Mouse (Mus musculus) cerebellum, postnatal 4 days (tissue): ENCODE measurements around the gene Rerg.
A peak's percentile ranks its signal among the peaks of the same experiment; 100 is the strongest.

Source experiments
- DNase-seq, 2 experiments: peaks; one replicate each; pipeline ENCODE4 v3.0.0; 2022; ENCODE audit warnings: low spot score in 2 of 2, mixed read lengths in 1 of 2

The Rerg gene

GRCm38 (mm10) chr6:137163061-137163460 lies 7.2 kb downstream of the Rerg start:
- DNase-seq, result no peak

- DNase-seq, result no peak
Observed at GRCm38 (mm10) chr6:137162481-137162880, 7.8 kb downstream of the Rerg start.

DNA sequence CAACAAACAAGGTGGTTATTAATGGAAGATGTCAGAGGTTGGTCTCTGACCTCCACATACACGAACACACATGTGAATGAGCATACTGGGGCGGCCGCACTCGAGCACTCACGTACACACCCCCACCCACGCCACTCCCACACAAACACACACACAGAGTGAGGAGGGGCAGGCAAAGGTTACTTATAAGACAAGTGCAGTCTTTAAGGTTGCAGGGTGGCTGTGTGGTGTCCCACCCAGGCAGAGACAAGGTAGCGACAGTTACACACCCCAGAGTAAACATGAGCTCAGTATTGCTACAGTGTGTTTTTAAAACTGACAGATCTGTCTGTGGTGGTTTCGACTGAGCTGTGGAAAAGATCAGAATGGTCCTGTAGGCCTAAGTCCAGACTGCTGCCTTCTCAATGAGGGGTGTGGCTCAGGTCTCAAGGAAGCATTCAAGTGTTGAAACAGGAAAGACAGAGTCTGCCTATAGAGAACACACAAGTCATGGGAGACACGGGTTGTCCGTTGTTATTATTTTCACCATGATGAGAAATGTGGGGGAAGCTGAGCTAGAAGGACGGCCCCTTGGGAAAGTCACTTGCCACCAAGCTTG lies 8.7 kb downstream of the Rerg start:
- DNase-seq, result no peak

DNA sequence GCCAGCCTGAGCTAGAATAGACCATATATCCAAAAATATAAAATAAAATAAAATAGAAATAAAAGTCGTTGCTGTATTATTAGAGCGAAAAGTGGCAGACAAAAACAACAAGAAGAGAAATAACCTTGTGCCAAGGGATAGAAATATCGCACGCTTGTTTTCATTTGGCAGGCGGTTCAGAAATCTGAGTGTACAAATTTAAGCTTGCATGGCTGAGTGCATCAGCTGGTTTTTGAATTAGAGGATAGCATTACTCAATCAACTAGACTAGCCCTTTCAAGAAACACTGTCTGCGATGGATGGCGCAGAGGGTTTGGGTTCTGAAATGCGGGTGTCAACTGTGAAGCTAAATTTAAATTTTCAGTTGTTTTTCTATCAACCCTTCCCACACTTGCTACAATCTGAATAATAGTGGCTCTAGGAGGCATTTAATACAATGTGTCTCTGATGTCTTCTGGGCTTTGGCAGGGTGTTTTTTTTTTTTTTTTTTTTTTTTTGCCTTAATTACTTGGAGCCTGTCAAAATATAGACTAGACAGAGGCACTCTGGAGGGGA lies 10.8 kb downstream of the Rerg start:
- DNase-seq, result no peak

DNA sequence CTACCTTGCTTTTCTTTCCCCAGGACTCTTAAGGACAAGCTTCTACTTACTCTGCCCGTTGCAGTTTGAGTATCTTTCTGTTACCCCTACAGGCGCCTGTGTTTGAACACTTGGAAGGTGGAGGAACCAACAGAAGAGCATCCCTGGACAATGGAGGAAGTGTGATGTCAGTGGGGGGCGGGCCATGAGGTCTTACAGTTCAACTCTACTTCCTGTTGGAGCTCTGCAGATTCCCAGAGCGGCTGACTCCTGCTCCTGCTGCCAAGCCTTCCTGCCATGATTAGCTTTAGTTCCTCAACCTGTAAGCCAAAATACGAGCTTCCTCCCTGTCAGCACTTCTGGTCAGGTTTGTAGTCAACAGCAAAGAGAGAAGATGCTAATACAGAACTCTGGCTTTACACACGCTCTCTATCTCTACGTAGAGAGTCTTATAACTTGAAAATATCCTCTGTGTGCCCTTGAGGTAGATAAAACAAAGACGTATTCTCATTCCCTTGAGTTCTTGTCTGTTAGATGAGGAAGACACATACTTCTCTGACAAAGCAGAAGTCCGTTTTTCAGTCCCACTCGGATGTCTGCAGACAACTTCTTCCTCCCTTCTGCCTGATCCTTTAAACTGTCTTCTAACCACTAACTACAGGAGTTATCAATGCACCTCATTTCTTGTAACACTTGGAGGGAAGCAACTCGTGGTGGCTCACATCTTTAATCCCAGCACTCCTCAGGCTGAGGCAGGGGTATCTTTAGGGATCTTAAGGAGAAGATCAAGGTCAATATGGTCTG lies 13.7 kb downstream of the Rerg start:
- no peak for DNase-seq

- no peak for DNase-seq
Observed at GRCm38 (mm10) chr6:137155196-137156137, 14.8 kb downstream of the Rerg start.

DNA sequence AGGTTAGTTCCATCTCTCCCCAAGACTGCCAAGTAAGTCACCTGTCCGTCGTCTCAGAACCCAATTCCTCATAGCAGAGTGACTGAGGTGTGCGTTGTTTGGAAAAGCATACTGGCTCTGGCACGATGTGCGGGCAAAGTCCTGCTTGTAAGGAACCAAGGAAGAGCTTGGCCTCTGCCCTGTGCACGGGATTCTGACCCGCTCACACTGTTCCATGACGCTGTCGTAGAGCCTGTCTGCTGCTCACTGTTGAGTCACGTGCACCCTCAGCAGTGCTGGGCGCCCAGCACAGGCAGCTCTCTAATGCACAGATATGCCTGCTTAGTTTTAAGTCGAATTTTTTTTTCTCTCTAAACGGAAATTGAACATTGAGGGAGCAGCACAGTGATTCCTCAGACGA lies 17.3 kb downstream of the Rerg start:
- no peak for DNase-seq

DNA sequence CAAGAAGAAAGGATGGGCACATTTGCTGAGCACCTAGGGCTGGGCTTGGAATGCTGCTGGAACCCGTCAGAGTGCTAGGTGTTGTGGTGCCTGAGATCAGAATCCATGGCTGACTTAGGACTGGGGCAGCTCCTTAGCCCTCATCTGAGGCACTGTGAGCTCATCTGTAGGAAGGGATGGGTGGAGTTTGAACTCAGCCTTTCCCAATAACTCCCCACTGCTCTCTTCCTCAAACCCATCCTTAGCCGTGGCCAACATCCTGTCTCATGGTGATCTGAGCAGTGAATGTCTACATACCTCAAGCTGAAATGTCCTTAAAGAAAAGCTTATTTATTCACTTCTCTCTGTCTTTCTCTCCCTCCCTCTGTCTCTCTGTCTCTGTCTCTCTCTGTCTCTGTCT lies 19.3 kb downstream of the Rerg start:
- DNase-seq, result no peak

GRCm38 (mm10) chr6:137149833-137150232 lies 20.5 kb downstream of the Rerg start:
- DNase-seq, result no peak

DNA sequence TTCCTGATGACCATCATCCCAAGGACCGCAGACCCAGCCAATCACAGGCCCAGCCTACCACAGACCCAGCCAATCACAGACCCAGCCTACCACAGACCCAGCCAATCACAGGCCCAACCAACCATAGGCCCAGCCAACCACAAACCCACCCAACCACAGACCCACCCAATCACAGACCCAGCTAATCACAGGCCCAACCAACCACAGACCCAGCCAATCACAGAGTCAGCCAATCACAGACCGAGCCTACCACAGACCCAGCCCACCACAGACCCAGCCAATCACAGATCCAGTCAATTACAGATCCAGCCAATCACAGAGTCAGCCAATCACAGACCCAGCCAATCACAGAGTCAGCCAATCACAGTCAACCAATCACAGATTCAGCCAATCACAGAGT lies 23.4 kb downstream of the Rerg start:
- DNase-seq, result peak in 1 of 2 experiments; percentile 6

- DNase-seq, result peak in 1 of 2 experiments; percentile 2
Observed at GRCm38 (mm10) chr6:137145611-137146010, 24.7 kb downstream of the Rerg start.

DNA sequence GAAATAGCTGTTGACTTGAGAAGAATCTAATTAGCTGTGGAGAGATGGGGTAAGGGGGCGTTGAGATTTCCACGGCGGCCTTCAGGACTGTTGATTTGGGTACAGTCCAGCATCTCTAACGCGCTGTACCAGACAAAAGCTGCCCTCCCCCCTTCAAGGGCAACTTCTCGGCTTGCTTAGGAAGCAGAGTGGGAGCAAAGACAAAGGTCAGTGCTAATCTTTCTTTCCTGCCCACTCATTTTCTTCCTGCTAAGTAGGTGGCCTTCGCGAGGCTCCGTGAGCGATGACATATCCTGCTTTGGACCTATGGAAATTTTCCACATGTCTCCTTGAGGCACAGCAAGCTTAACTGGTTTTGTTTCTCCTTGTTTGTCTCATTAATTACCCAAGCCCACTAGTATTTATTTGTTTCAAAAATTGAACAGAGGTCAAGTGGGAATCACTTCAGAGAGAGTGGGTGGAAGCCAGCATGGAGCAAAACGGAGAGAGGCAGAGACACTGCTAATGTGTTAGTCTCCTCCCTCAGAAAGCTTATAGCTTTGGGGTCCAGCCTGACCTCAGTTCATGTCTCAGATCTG lies 25.2 kb downstream of the Rerg start:
- DNase-seq, result peak in 1 of 2 experiments; percentile 1

DNA sequence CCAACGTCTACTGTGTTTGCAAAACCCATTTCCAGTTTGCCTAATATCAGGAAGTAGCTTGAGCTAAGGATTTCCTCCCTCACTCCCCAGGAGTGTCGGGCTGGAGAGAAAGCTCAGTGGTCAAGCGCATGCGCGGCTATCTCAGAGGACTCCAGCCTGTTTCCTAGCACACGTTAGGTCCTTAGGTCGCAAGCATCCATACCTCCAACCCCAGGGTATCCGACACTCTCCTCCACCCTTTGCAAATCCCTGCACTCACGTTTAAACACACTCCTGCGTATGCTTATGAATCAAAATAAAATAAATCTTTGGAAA lies 25.8 kb downstream of the Rerg start:
- peak in 1 of 2 experiments; percentile 14 for DNase-seq

GRCm38 (mm10) chr6:137143818-137144525 lies 26.3 kb downstream of the Rerg start:
- DNase-seq, result peak in 1 of 2 experiments; percentile 9

GRCm38 (mm10) chr6:137142796-137143195 lies 27.5 kb downstream of the Rerg start:
- no peak for DNase-seq

GRCm38 (mm10) chr6:137141247-137141820 lies 29.0 kb downstream of the Rerg start:
- DNase-seq, result no peak

DNA sequence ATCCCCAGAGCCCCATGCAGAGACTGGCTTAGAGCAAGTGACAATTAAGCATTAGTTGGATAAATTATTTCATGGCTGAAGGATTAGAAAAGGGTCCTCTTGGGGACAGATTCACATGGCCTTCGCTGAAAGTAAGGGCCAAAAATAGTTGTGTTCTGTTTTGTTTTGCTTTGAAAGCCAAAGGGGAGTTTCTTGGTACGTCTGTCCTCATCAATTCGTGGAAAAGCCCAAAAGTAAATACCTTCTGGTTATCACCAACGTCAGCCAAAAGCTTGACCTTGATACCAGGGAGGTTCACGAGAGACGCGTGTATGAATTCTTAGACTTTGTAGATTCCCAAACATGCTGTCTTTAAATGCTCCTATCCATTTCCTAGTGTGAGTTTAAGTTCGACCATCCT lies 31.5 kb downstream of the Rerg start:
- peak in 1 of 2 experiments; percentile 7 for DNase-seq

- no peak for DNase-seq
Observed at GRCm38 (mm10) chr6:137138391-137138790, 31.9 kb downstream of the Rerg start.

DNA sequence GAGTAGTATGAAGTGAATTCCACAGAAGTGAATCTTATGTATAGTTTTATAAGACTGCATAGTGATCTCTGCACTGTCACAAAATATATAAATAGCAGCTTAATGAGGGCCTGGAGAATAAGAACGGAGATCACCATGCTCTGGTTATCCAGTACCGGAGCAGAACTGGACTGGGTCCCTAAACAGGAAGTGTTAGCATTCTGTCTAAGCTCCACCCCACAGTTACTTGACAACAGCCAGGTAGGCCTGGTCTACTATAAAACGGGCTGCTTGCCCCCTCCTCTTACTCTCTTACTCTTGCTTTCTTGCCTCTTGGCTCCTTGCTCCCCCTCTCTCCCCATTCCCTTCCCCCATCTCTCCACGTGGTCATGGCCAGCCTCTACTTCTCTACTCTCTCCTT lies 33.9 kb downstream of the Rerg start:
- no peak for DNase-seq

DNA sequence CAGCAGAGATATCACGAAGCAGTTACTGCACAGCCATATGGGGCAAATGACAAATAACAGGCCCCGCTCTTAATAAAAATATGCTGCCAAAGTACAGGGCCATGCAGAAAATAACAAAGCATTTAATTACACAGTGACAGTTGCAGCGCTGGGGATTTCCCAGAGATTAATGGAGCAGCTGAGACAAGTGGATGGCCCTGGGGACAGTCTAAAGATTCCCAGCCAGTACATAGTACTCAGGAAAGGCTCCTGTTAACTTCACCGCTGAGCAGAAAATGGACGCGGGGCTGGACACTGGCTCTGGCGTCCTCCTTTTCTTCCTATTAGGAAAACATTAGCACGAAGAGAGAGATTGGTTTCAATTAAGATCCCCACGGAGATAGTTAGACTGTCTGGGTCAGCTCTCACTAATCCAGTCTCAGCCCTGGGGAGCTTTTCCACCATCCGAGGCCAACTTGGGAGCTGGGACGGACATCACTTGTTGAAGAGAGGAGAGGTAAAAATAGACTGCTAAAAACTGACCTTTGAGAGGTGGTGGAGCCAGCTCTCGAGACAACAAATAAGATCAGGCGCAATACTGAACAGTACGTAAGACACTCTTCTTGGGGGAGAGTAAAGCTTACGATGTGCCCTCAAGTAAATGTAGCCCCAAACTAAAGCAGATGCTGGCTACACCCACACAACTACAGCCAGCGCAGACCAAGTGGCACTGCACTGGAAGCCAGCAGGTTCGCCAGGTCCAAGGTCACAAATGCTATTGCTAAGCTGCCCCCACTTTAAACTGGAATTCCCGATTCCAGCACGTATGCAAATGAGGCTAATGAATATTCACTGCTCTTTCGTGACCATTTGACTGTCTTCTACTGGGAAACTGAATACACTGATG lies 34.5 kb downstream of the Rerg start:
- peak in 1 of 2 experiments; percentile 5 for DNase-seq
